Mouse (Mus musculus) spleen, adult 2 months (tissue): ENCODE results near the gene Hcrt.

Experiments used
- CTCF ChIP-seq: fragments of 200-500 bp; IDR thresholded peaks from 2 replicates; pipeline ENCODE4 v1.5.1; 2011; ENCODE audit warnings: mild to moderate bottlenecking, inconsistent platforms; ENCODE audit not compliant: insufficient read depth, insufficient read length, insufficient replicate concordance; ENCODE audit errors: extremely low read depth
- POLR2A ChIP-seq: fragments of 200-500 bp; IDR thresholded peaks from 2 replicates; pipeline ENCODE4 v1.6.1; 2011; ENCODE audit warnings: low read depth, low read length, inconsistent platforms

- no peak for TF ChIP-seq CTCF
- no peak for TF ChIP-seq POLR2A
Measured at GRCm38 (mm10) chr11:100748620-100749019, 14.1 kb downstream of the Hcrt start.
